Comparison of ENCODE assay signal across 30 mouse cellular contexts in the genomic region with DNA sequence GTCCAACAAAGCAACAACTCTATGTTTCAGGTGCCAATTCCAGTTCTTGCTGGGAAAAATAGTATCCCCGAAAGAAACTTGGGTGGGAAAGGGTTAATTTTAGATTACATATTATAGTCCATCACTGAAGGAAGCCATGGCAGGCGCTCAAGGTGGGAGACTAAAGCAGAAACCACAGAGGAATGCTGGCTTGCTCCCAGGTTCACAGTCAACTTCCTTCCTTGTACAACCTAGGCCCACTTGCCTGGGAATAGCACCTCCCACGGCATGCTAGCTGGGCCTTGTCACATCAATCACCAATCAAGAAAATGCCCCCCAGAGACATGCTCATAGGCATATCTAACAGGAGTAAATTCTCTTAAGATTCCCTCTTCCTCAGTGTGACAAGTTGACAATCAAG.
"Had no signal": no experiment of that assay in that cellular context is flagged by ENCODE, and none has a peak within 500 bp of the region (broad histone marks: within the 10 kb centered on the region; RNA-seq: fewer than 3 reads in every experiment).

No protein-coding gene starts in this region.

- H3K4me3 ChIP-seq: left cerebral cortex, adult 2 months; limb, embryonic 10.5 days; limb, embryonic 12.5 days; limb, embryonic 13.5 days; limb, embryonic 15.5 days; liver, embryonic 12.5 days; liver, embryonic 13.5 days; lung, embryonic 15.5 days; megakaryocyte, embryonic 14.5 days; midbrain, embryonic 10.5 days; midbrain, embryonic 12.5 days; midbrain, embryonic 13.5 days; midbrain, embryonic 15.5 days; myocyte had no signal

- H3K36me3 ChIP-seq: limb, embryonic 10.5 days; limb, embryonic 12.5 days; limb, embryonic 13.5 days; limb, embryonic 15.5 days; liver, embryonic 12.5 days; liver, embryonic 13.5 days; lung, embryonic 15.5 days; midbrain, embryonic 10.5 days; midbrain, embryonic 12.5 days; midbrain, embryonic 13.5 days; midbrain, embryonic 15.5 days had no signal

- H3K9ac ChIP-seq: limb, embryonic 12.5 days; limb, embryonic 13.5 days; limb, embryonic 15.5 days; liver, embryonic 12.5 days; liver, embryonic 13.5 days; liver, embryonic 14.5 days; liver, postnatal 0 days; lung, embryonic 14.5 days; lung, embryonic 15.5 days; midbrain, embryonic 12.5 days; midbrain, embryonic 13.5 days; midbrain, embryonic 15.5 days had no signal

- H3K9me3 ChIP-seq: limb, embryonic 10.5 days; limb, embryonic 12.5 days; limb, embryonic 13.5 days; limb, embryonic 15.5 days; liver, embryonic 12.5 days; liver, embryonic 13.5 days; lung, embryonic 15.5 days; megakaryocyte, embryonic 14.5 days; midbrain, embryonic 10.5 days; midbrain, embryonic 12.5 days; midbrain, embryonic 13.5 days; midbrain, embryonic 15.5 days had no signal

- H3K4me2 ChIP-seq: limb, embryonic 12.5 days; limb, embryonic 13.5 days; limb, embryonic 15.5 days; liver, embryonic 12.5 days; liver, embryonic 13.5 days; lung, embryonic 14.5 days; lung, embryonic 15.5 days; midbrain, embryonic 11.5 days; midbrain, embryonic 12.5 days; midbrain, embryonic 13.5 days; midbrain, embryonic 15.5 days had no signal

- DNase-seq: left cerebral cortex, postnatal 4 days; liver; liver, embryonic 13.5 days; liver, postnatal 0 days; lung, adult 18-20 months; lung, adult 2 months; lung, embryonic 14.5 days; lung, postnatal 10 days; lung, postnatal 14 days; lung, postnatal 36 days; lung, postnatal 4 days; midbrain, embryonic 14.5 days had no signal

- H3K27me3 ChIP-seq: limb, embryonic 12.5 days; limb, embryonic 13.5 days; limb, embryonic 15.5 days; liver, embryonic 12.5 days; liver, embryonic 13.5 days; lung, embryonic 15.5 days; megakaryocyte, embryonic 14.5 days; midbrain, embryonic 12.5 days; midbrain, embryonic 13.5 days; midbrain, embryonic 15.5 days had no signal

- H3K27ac ChIP-seq: left cerebral cortex, adult 2 months; limb, embryonic 10.5 days; limb, embryonic 12.5 days; limb, embryonic 13.5 days; limb, embryonic 15.5 days; liver, embryonic 13.5 days; liver, embryonic 14.5 days; lung, embryonic 15.5 days; macrophage; midbrain, embryonic 10.5 days; midbrain, embryonic 12.5 days; midbrain, embryonic 13.5 days; midbrain, embryonic 15.5 days had no signal

- ATAC-seq: liver, embryonic 12.5 days; liver, postnatal 0 days; lung, postnatal 0 days; midbrain, embryonic 13.5 days; midbrain, embryonic 15.5 days; midbrain, embryonic 16.5 days had no signal

- H3K4me1 ChIP-seq: limb, embryonic 10.5 days; limb, embryonic 12.5 days; limb, embryonic 13.5 days; limb, embryonic 15.5 days; midbrain, embryonic 10.5 days had no signal
